Mouse (Mus musculus): ENCODE results near the gene Qrsl1. TPM values are rescaled to one million over a fixed set of nuclear protein-coding genes. Genes with fewer than 3 reads are reported as not detected.

Qrsl1 gene
- total RNA-seq, 2 experiments from 2014 or later: 19.4 to 20.7 TPM

Other genes starting within 250 kb of the Qrsl1 start
- gene Rtn4ip1, start 62 bp upstream of the Qrsl1 start, total RNA-seq (2014; fragmentation: Nextera tagmentation): 13.7 and 26.7 TPM in 2 replicates
- gene Rtn4ip1, start 62 bp upstream of the Qrsl1 start, total RNA-seq (2017): 12.8 and 13.1 TPM in 2 replicates
- 0.15 and 0.28 TPM in 2 replicates for gene Crybg1, start 247.1 kb upstream of the Qrsl1 start, total RNA-seq (2014; fragmentation: Nextera tagmentation)
- 0.31 and 0.47 TPM in 2 replicates for gene Crybg1, start 247.1 kb upstream of the Qrsl1 start, total RNA-seq (2017)